Mouse (Mus musculus): Measurements from ENCODE around the gene Scn5a. TPM values are rescaled to one million over a fixed set of nuclear protein-coding genes. Genes with fewer than 3 reads are reported as not detected.

Scn5a gene
- total RNA-seq, 4 experiments from 2014 or later: 0.93 to 1.5 (median 1.2) TPM

GRCm38 (mm10) chr9:119465595-119465994, 113.2 kb downstream of the Scn5a start:
- no peak for DNase-seq (ENCODE audit: low spot score in 2 of 2)

DNA sequence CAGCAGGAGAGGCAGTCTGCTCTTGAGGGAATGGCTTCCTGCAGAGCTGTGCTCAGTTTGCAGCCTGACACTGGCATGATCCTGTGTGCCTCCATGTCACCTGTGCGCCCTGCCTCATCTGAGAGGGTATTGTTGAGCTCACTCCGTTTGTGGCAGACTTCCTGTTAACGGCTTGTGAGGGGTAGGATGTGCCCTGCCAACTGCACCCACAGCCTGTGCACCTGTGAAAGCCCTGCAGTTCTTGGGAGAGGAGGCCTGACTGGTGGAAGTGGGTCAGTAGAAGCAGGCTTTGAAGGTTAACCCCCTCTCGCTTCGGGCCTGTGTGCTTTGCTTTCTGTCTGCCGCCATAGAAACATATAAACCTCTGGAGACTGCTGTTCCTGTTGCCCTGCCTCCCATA, 113.8 kb downstream of the Scn5a start:
- no peak for DNase-seq (ENCODE audit: low spot score in 2 of 2)

- DNase-seq (ENCODE audit: low spot score in 2 of 2): peak; percentile 45 to 81
These were observed 118.4 kb downstream of the Scn5a start for GRCm38 (mm10) chr9:119460410-119460809.

DNA sequence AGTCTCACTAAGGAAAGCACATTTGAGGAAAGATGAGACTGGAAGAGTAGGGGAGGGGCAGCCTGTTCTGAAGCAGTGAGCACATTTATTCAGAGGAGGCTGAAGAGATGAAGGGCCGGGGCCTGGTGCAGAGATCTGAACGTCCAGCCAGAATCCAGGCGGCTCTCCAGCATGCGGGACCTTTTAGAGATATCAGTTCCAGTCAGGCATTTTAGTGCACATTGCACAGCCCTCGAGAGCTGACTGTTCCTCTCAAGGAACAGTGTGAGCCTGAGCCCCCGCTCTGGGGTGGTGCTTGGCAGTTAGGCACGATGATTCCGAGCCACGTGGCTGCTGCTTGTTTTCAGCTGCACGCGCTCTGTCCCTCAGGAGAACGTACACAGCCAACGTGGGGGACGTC, 121.7 kb downstream of the Scn5a start:
- no peak for DNase-seq (ENCODE audit: low spot score in 2 of 2)

GRCm38 (mm10) chr9:119455967-119456366, 122.8 kb downstream of the Scn5a start:
- DNase-seq (ENCODE audit: low spot score in 2 of 2): no peak

- DNase-seq (ENCODE audit: low spot score in 2 of 2): no peak
These were observed 133.1 kb downstream of the Scn5a start for GRCm38 (mm10) chr9:119445737-119446136.

GRCm38 (mm10) chr9:119444738-119445429, 133.9 kb downstream of the Scn5a start, which contains the start of gene Exog:
Gene Exog (plus strand): TSS chr9:119444943.
- DNase-seq (ENCODE audit: low spot score in 2 of 2): peak; percentile 95 to 99

DNA sequence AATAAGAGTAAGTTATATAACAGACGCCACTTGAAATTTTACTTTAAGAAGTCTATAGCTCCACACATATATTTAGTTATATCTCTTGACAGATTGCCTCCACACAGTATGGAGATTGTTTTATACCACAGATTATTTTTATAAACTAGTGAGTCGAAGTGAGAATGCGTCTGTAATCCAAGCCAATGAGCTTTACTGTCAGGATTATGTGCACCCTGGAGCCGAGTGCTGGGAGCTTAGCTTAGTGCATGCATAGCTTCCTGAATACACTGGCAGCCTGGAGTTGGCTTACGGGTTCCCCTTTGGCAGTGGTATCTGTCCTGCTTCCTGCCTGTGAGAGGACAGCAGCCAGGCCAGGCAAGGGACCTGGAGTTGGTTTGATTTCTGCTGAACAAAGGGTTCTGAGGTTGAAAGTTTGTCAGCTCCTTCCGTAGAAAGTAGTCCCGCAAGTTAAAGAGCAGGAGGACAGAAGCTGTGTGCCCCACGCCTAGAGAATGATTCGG, 140.3 kb downstream of the Scn5a start:
- DNase-seq (ENCODE audit: low spot score in 2 of 2): no peak

DNA sequence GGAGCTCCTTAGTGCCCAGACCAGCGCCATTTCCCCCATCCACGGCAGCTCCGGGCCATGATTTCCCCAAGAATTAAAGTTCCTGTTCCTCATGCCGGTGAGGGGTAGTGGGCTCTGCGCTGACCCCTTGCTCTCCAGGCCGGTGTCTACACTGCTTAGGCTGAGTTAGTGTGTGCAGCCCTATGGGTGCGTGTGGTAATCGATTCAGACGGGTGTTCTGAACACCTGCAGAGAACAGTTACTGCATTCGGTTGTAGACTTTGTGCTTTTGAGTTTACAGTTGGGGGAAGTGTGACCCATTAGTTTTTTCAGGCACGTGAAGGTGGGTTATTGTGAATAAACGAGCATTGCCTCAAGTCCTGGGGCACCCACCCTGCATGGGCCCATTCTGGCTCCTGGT, 140.8 kb downstream of the Scn5a start:
- no peak for DNase-seq (ENCODE audit: low spot score in 2 of 2)

GRCm38 (mm10) chr9:119435855-119436254, 143.0 kb downstream of the Scn5a start:
- DNase-seq (ENCODE audit: low spot score in 2 of 2): no peak

Other genes with a start within 250 kb of the Scn5a start
- gene Acaa1a, start 239.3 kb downstream of the Scn5a start, total RNA-seq (2022): 10 to 100 TPM; 63.2 to 84.2 (median 72.6) TPM
- gene Myd88, start 237.6 kb downstream of the Scn5a start, total RNA-seq (2022): 10 to 100 TPM in 1 of 4 experiments, 1 to 10 TPM in 3; 5.7 to 11.3 (median 8.1) TPM
- gene Xylb, start 221.6 kb downstream of the Scn5a start, total RNA-seq (2022): 1 to 10 TPM; 4.8 to 7.5 (median 5.5) TPM
- gene Slc22a14, start 213.5 kb downstream of the Scn5a start, total RNA-seq (2022): under 1 TPM in 1 of 4 experiments, not detected in 3; 0.20 TPM
- 10 to 100 TPM; 10.6 to 14.9 (median 13.3) TPM for gene Acvr2b, start 176.9 kb downstream of the Scn5a start, total RNA-seq (2022)
- 10 to 100 TPM; 17.2 to 24.9 (median 19.0) TPM for gene Exog, start 134.1 kb downstream of the Scn5a start, total RNA-seq (2022)
- not detected for gene Scn10a, start 140.3 kb upstream of the Scn5a start, total RNA-seq (2022)
- not detected for gene Scn11a, start 246.4 kb upstream of the Scn5a start, total RNA-seq (2022)

Measured in layer of hippocampus, adult 8-10 months (tissue).